Mouse (Mus musculus): ENCODE results near the gene Tmem115. TPM values are rescaled to one million over a fixed set of nuclear protein-coding genes. Genes with fewer than 3 reads are reported as not detected.
"Not testable (repeated sequence)": the region's sequence is repeated elsewhere in the genome, so short reads cannot be mapped to it uniquely, and the experiment has no call there.

Tmem115 gene
- polyA plus RNA-seq, 1 experiment from 2014 or later, result 43.6 TPM

DNA sequence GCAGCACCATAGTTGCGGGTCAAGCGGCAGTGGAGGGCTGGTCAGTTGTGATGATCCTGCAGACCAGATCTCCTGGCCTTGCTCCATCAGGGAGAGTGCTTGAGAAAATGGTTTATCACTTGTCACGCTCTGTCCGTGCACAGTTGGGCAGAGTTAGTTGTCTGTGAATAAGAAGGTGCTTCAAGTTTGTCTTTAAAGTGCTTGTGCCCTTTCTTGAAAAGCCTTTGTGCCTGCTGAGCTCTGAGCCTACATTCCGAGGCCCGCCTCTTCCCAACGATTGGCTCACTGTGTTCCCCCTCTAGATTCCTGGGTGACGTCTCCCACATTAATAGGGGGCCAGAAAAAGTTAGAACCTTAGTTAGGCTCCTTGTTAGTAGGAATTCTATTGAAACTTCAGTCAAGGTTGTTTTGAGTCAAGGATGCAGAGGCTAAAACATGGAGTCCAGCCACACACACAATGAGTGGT is 18.2 kb downstream of the Tmem115 start:
- Histone ChIP-seq H3K9me3 (no peaks in the 10 kb centered on the region), H3K4me1 (peaks cover 60% of the 10 kb centered on the region), H3K4me2 (replicated peaks) (peak overlapping the region; percentile 58), H3K27me3 (peaks cover 64% of the 10 kb centered on the region), H3K27ac (replicated peaks) (no peak overlapping the region), H3K36me3 (peaks cover 3% of the 10 kb centered on the region), H3K4me3 (peak overlapping the region; percentile 36), H3K9ac (replicated peaks) (peak overlapping the region; percentile 54)
- 6% methylated on average over 8 of the region's 8 CpGs for WGBS
- no peak for ATAC-seq (ENCODE audit: low FRiP score, low read depth)

- Histone ChIP-seq H3K9ac (replicated peaks) (no peak overlapping the region), H3K36me3 (peaks cover 12% of the 10 kb centered on the region), H3K9me3 (no peaks in the 10 kb centered on the region), H3K4me1 (peaks cover 54% of the 10 kb centered on the region), H3K4me2 (replicated peaks) (peak overlapping the region; percentile 94; the same call in 1 of the 2 replicates), H3K27me3 (peaks cover 58% of the 10 kb centered on the region), H3K4me3 (no peak overlapping the region), H3K27ac (replicated peaks) (no peak overlapping the region)
- 84% methylated on average over 5 of the region's 5 CpGs for whole genome bisulfite sequencing
- no peak for ATAC-seq (ENCODE audit: low FRiP score, low read depth)
These were observed 19.1 kb downstream of the Tmem115 start for GRCm38 (mm10) chr9:107552690-107553393.

- Histone ChIP-seq H3K9me3 (no peaks in the 10 kb centered on the region), H3K27me3 (peaks cover 50% of the 10 kb centered on the region), H3K4me1 (peaks cover 54% of the 10 kb centered on the region), H3K9ac (replicated peaks) (peak overlapping the region; percentile 68), H3K4me3 (peak overlapping the region; percentile 79), H3K36me3 (peaks cover 20% of the 10 kb centered on the region), H3K4me2 (replicated peaks) (peak overlapping the region; percentile 94), H3K27ac (replicated peaks) (peak overlapping the region; percentile 88)
- peak; percentile 81 for ATAC-seq (ENCODE audit: low FRiP score, low read depth)
- 7% methylated on average over 37 of the region's 37 CpGs for WGBS
These were observed 20.0 kb downstream of the Tmem115 start for GRCm38 (mm10) chr9:107553541-107554318.

GRCm38 (mm10) chr9:107554319-107554825 is 20.6 kb downstream of the Tmem115 start:
- H3K4me2 ChIP-seq (replicated peaks), result peak overlapping the region; percentile 94
- no peaks in the 10 kb centered on the region for H3K9me3 ChIP-seq
- H3K27me3 ChIP-seq, result peaks cover 43% of the 10 kb centered on the region
- peak overlapping the region; percentile 88 for H3K27ac ChIP-seq (replicated peaks)
- WGBS, result under 1% methylated on average over 53 of the region's 53 CpGs
- peak overlapping the region; percentile 75 for H3K9ac ChIP-seq (replicated peaks)
- peaks cover 27% of the 10 kb centered on the region for H3K36me3 ChIP-seq
- ATAC-seq (ENCODE audit: low FRiP score, low read depth), result peak; percentile 94
- peaks cover 54% of the 10 kb centered on the region for H3K4me1 ChIP-seq
- peak overlapping the region; percentile 79 for H3K4me3 ChIP-seq

DNA sequence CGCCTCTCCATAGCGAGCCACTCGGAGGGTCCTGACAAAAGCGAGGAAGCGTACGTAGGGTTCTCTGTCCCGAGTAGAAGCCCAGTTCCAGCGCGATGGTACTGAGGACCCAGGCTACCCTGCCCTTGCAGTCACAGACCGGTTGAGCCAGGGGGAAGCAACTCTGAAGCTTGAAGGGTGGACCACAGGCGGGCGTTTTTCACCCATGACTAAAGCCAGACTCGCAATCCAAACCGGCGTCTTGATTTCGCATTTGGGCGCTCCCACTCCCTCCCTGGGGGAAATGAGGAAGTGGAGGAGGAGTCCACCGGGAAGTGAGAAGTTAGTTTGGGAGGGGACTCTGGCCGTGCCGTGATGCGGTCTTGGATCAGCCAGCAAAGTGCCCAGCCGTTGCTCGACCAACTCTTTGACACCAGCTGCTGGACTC is 21.3 kb downstream of the Tmem115 start:
- Histone ChIP-seq H3K9ac (replicated peaks) (peak overlapping the region; percentile 75), H3K9me3 (no peaks in the 10 kb centered on the region), H3K4me1 (peaks cover 54% of the 10 kb centered on the region), H3K4me2 (replicated peaks) (peak overlapping the region; percentile 94), H3K4me3 (peak overlapping the region; percentile 79), H3K36me3 (peaks cover 34% of the 10 kb centered on the region), H3K27me3 (peaks cover 36% of the 10 kb centered on the region), H3K27ac (replicated peaks) (peak overlapping the region; percentile 88)
- WGBS, result under 1% methylated on average over 23 of the region's 23 CpGs
- no peak; the same call in 1 of the 2 replicates for ATAC-seq (ENCODE audit: low FRiP score, low read depth)

DNA sequence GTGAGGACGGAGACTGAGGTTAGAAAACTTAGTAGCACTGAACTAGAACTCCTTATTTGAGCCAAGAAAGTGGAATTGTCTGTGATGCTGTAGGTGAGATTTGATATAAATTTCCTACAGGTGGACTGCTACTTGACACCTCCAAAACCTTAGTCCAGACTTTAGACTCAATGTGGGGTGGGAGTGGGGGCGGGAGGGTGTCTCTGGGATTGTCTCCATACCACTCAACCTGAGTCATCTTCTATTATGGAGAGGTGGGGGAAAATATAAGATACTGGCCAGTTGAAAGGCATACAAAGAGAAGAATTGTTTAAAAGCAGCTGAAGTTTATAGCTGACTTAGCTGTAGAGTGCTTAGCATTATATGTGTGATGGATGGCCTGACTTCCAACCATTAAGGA is 22.0 kb downstream of the Tmem115 start:
- WGBS, result 42% methylated on average over 2 of the region's 2 CpGs
- no peak overlapping the region for H3K27ac ChIP-seq (replicated peaks)
- ATAC-seq (ENCODE audit: low FRiP score, low read depth), result no peak
- H3K4me1 ChIP-seq, result peaks cover 51% of the 10 kb centered on the region
- peak overlapping the region; percentile 94 for H3K4me2 ChIP-seq (replicated peaks)
- peak overlapping the region; percentile 79 for H3K4me3 ChIP-seq
- no peaks in the 10 kb centered on the region for H3K9me3 ChIP-seq
- peak overlapping the region; percentile 75 for H3K9ac ChIP-seq (replicated peaks)
- peaks cover 30% of the 10 kb centered on the region for H3K27me3 ChIP-seq
- peaks cover 40% of the 10 kb centered on the region for H3K36me3 ChIP-seq

DNA sequence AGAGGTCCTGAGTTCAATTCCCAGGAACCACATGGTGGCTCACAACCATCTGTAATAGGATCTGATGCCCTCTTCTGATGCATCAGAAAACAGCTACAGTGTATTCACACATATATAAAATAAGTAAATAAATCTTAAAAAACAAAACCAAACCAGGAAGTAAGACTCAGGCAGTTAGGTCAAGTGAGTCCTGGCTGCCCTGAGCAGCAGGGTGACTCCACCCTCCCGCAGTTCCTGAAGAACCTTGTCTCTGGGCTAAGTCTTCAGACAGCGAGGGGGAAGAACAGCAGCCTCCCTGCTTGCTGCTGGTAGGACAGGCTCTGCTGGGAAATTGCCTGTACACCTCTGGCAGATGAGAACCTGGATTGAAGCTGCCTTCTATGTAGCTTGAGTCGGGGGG is 22.6 kb downstream of the Tmem115 start:
- 88% methylated on average over 3 of the region's 3 CpGs for WGBS
- Histone ChIP-seq H3K9me3 (no peaks in the 10 kb centered on the region), H3K4me1 (peaks cover 44% of the 10 kb centered on the region), H3K27me3 (peaks cover 23% of the 10 kb centered on the region), H3K27ac (replicated peaks) (no peak overlapping the region), H3K4me2 (replicated peaks) (peak overlapping the region; percentile 94), H3K4me3 (0 out of 2 replicates have a peak overlapping the region, but pooled peaks have one; percentile 5), H3K36me3 (peaks cover 47% of the 10 kb centered on the region), H3K9ac (replicated peaks) (no peak overlapping the region)
- ATAC-seq (ENCODE audit: low FRiP score, low read depth), result no peak

DNA sequence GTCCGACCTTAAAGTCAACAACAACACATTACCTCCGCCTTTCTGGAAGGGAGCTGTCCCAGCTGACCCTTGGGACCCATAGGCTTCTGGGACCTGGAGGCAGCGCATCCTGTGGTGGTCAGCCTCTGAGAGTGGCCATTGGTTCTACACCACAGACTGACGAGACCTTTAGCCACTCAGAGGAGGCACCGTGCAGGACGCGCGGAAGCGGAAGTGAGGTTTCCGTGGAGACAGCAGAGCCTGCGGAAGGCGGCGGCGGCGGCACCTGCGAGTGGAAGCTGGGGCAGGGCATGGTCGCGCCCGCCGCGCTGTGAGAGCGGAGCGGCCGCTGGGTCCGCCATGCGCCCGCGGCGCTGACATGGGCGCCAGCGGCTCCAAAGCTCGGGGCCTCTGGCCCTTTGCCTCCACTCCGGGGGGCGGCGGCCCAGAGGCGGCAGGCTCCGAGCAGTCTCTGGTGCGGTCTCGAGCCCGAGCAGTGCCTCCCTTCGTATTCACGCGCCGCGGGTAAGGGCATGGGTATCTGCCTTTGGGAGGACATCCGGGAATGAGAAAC is 29.4 kb downstream of the Tmem115 start, which contains the start of gene Tusc2:
TSS of gene Tusc2 (plus strand) at position 227 of the 553 bp plus-strand sequence.
- H3K9me3 ChIP-seq, result no peaks in the 10 kb centered on the region
- H3K36me3 ChIP-seq, result peaks cover 58% of the 10 kb centered on the region
- peak within 1 kb of the TSS; percentile 88 for H3K4me3 ChIP-seq
- under 1% methylated on average over 39 of the region's 46 CpGs for WGBS
- H3K9ac ChIP-seq (replicated peaks), result peak within 1 kb of the TSS; percentile 88
- peak; percentile 96 for ATAC-seq (ENCODE audit: low FRiP score, low read depth)
- H3K4me2 ChIP-seq (replicated peaks), result peak within 1 kb of the TSS; percentile 81
- no peaks in the 10 kb centered on the region for H3K27me3 ChIP-seq
- peak within 1 kb of the TSS; percentile 63 for H3K27ac ChIP-seq (replicated peaks)
- H3K4me1 ChIP-seq, result peaks cover 29% of the 10 kb centered on the region

GRCm38 (mm10) chr9:107565556-107565955 is 31.8 kb downstream of the Tmem115 start:
- H3K4me3 ChIP-seq, H3K27me3 ChIP-seq: not testable (repeated sequence)

DNA sequence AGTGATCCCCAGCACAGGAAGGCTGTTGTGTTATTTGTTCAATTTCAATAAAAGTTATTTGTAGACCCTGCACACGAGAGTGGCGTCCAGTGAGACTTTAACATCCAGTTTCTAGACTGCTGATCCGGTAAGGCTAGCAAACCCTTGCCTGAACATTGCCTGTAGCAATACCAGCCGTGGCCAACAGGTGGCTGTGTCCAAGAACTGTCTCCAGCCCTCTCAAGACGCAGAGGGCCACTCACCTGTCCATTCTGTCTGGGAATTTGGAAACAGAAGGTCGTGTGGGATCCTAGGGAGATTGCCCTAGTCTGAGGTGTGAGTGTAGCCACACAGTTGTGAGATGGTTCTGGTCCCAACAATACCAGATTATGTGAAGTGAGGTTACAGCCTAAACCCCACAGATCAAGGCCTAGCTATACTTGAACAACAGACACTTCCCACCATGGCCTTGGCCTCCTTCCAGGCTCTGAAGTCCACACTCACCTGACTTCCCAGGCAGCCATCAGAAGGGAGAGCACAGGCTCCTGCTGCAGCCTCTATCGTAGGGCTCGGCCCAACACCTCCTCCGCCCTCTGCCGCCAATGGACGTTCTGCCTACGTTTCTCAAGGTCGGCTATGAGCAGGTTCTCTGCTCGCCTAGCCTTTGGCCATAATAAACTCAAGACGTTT is 32.4 kb downstream of the Tmem115 start:
- WGBS, result 60% methylated on average over 15 of the region's 15 CpGs
- no peak for ATAC-seq (ENCODE audit: low FRiP score, low read depth)
- no peaks in the 10 kb centered on the region for H3K9me3 ChIP-seq
- no peak overlapping the region for H3K4me3 ChIP-seq
- H3K4me2 ChIP-seq (replicated peaks), result no peak overlapping the region
- peaks cover 47% of the 10 kb centered on the region for H3K4me1 ChIP-seq
- peaks cover 36% of the 10 kb centered on the region for H3K36me3 ChIP-seq
- no peaks in the 10 kb centered on the region for H3K27me3 ChIP-seq
- no peak overlapping the region for H3K9ac ChIP-seq (replicated peaks)
- H3K27ac ChIP-seq (replicated peaks), result no peak overlapping the region

More at GRCm38 (mm10) chr9:107565556-107565955, 31.8 kb downstream of the Tmem115 start:
- H3K9me3 ChIP-seq; H3K9ac ChIP-seq (replicated peaks); ATAC-seq (ENCODE audit: low FRiP score, low read depth); H3K27ac ChIP-seq (replicated peaks); H3K4me2 ChIP-seq (replicated peaks): not testable (repeated sequence)
- Histone ChIP-seq H3K36me3 (peaks cover 36% of the 10 kb centered on the region), H3K4me1 (peaks cover 40% of the 10 kb centered on the region)
- WGBS, result 50% methylated on average over 5 of the region's 5 CpGs

- WGBS, result 75% methylated on average over 3 of the region's 3 CpGs
- H3K36me3 ChIP-seq, result peaks cover 36% of the 10 kb centered on the region
- peaks cover 53% of the 10 kb centered on the region for H3K4me1 ChIP-seq
- H3K9me3 ChIP-seq, result no peaks in the 10 kb centered on the region
- ATAC-seq (ENCODE audit: low FRiP score, low read depth), result no peak
- H3K4me2 ChIP-seq (replicated peaks), result no peak overlapping the region
- H3K9ac ChIP-seq (replicated peaks), result no peak overlapping the region
- no peaks in the 10 kb centered on the region for H3K27me3 ChIP-seq
- H3K27ac ChIP-seq (replicated peaks), result no peak overlapping the region
- no peak overlapping the region for H3K4me3 ChIP-seq
These were observed 33.1 kb downstream of the Tmem115 start for GRCm38 (mm10) chr9:107566855-107567254.
